Mouse (Mus musculus): Measurements from ENCODE around the gene Arpc4.

- TF ChIP-seq CTCF (IDR thresholded peaks at IDR 0.05; ENCODE audit: low read depth) (no peak), EP300 (IDR thresholded peaks at IDR 0.05; ENCODE audit: low read depth) (no peak)
Measured at GRCm38 (mm10) chr6:113329396-113329795, 48.5 kb upstream of the Arpc4 start.

Measured in heart, postnatal 0 days (tissue).